Mouse (Mus musculus): ENCODE results near the gene Med7.
"Not testable (repeated sequence)": the region's sequence is repeated elsewhere in the genome, so short reads cannot be mapped to it uniquely, and the experiment has no call there.

Med7 gene

GRCm38 (mm10) chr11:46421086-46421888 is 15.4 kb upstream of the Med7 start:
- no peak for DNase-seq (ENCODE audit: inconsistent age in 2 of 2, low spot score in 1 of 2)

- not testable (repeated sequence) for DNase-seq (ENCODE audit: inconsistent age in 2 of 2, low spot score in 1 of 2)
These were observed 8.6 kb upstream of the Med7 start for GRCm38 (mm10) chr11:46428131-46428530.

GRCm38 (mm10) chr11:46430123-46430522 is 6.6 kb upstream of the Med7 start:
- DNase-seq (ENCODE audit: inconsistent age in 2 of 2, low spot score in 1 of 2): no peak

GRCm38 (mm10) chr11:46431129-46431528 is 5.6 kb upstream of the Med7 start:
- DNase-seq (ENCODE audit: inconsistent age in 2 of 2, low spot score in 1 of 2): peak; percentile 72 to 89

- no peak for DNase-seq (ENCODE audit: inconsistent age in 2 of 2, low spot score in 1 of 2)
These were observed 1.4 kb upstream of the Med7 start for GRCm38 (mm10) chr11:46435363-46435762.

GRCm38 (mm10) chr11:46437459-46438000 is 805 bp downstream of the Med7 start:
- DNase-seq (ENCODE audit: inconsistent age in 2 of 2, low spot score in 1 of 2): peak; percentile 18 to 74

GRCm38 (mm10) chr11:46439005-46439543 is 2.3 kb downstream of the Med7 start:
- DNase-seq (ENCODE audit: inconsistent age in 2 of 2, low spot score in 1 of 2): peak in 1 of 2 experiments; percentile 16

GRCm38 (mm10) chr11:46441774-46442173 is 5.0 kb downstream of the Med7 start:
- no peak for DNase-seq (ENCODE audit: inconsistent age in 2 of 2, low spot score in 1 of 2)

GRCm38 (mm10) chr11:46443152-46443551 is 6.4 kb downstream of the Med7 start:
- peak in 1 of 2 experiments; percentile 45 for DNase-seq (ENCODE audit: inconsistent age in 2 of 2, low spot score in 1 of 2)

GRCm38 (mm10) chr11:46443979-46444378 is 7.3 kb downstream of the Med7 start:
- DNase-seq (ENCODE audit: inconsistent age in 2 of 2, low spot score in 1 of 2): no peak

GRCm38 (mm10) chr11:46446150-46446549 is 9.4 kb downstream of the Med7 start:
- no peak for DNase-seq (ENCODE audit: inconsistent age in 2 of 2, low spot score in 1 of 2)

GRCm38 (mm10) chr11:46447644-46448484 is 11.1 kb downstream of the Med7 start:
- DNase-seq (ENCODE audit: inconsistent age in 2 of 2, low spot score in 1 of 2): no peak

GRCm38 (mm10) chr11:46449461-46450080 is 12.8 kb downstream of the Med7 start:
- DNase-seq (ENCODE audit: inconsistent age in 2 of 2, low spot score in 1 of 2): no peak

- DNase-seq (ENCODE audit: inconsistent age in 2 of 2, low spot score in 1 of 2): peak; percentile 15 to 71
These were observed 17.8 kb downstream of the Med7 start, which contains the start of gene Havcr2 for GRCm38 (mm10) chr11:46454453-46455045. Gene Havcr2, plus strand, starts transcription at chr11:46454935.

GRCm38 (mm10) chr11:46459960-46460359 is 23.2 kb downstream of the Med7 start:
- no peak for DNase-seq (ENCODE audit: inconsistent age in 2 of 2, low spot score in 1 of 2)

GRCm38 (mm10) chr11:46461362-46461761 is 24.6 kb downstream of the Med7 start:
- peak in 1 of 2 experiments; percentile 70 for DNase-seq (ENCODE audit: inconsistent age in 2 of 2, low spot score in 1 of 2)

GRCm38 (mm10) chr11:46461931-46462330 is 25.2 kb downstream of the Med7 start:
- peak; percentile 14 to 81 for DNase-seq (ENCODE audit: inconsistent age in 2 of 2, low spot score in 1 of 2)

GRCm38 (mm10) chr11:46466878-46467277 is 30.2 kb downstream of the Med7 start:
- no peak for DNase-seq (ENCODE audit: inconsistent age in 2 of 2, low spot score in 1 of 2)

GRCm38 (mm10) chr11:46474220-46474619 is 37.5 kb downstream of the Med7 start:
- no peak for DNase-seq (ENCODE audit: inconsistent age in 2 of 2, low spot score in 1 of 2)

GRCm38 (mm10) chr11:46479311-46479710 is 42.6 kb downstream of the Med7 start:
- DNase-seq (ENCODE audit: inconsistent age in 2 of 2, low spot score in 1 of 2): no peak

Measured in adrenal gland, adult (tissue).